Mouse (Mus musculus) olfactory bulb, adult 2 months (tissue): ENCODE results near the gene Itih4.

Source experiments
- CTCF ChIP-seq: fragments of 200-500 bp; IDR thresholded peaks from 2 replicates; pipeline ENCODE4 v1.5.1; 2012; ENCODE audit warnings: low read depth, mild to moderate bottlenecking, low read length, moderate library complexity; ENCODE audit not compliant: insufficient read depth
- POLR2A ChIP-seq: fragments of 200-500 bp; IDR thresholded peaks from 2 replicates; pipeline ENCODE4 v1.6.1; 2012; ENCODE audit warnings: mild to moderate bottlenecking, low read depth, low read length, moderate library complexity; ENCODE audit not compliant: insufficient read depth

DNA sequence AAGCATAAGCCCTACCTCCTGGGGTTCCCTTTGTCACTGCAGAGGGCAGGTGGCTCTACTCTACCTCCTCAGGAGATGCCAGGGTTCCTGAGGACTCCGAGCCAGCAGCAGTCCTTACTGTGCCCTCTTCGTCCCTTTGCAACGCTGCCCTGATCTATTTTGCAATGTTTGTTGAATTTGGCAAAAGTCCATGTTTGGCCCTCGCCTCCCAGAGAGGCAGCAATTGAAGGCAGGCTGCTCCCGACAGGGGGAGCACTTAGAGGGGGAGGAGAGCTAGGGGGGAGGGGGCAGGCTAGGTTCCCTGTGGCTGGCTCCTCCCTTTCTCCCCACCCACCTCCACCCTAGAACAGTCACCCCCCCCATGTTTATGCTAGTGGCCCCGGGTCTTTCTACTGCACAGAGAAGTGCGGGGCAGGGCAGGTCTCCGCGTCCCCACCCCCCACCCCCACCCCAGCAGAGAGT is 2.0 kb downstream of the Itih4 start:
- TF ChIP-seq POLR2A, result no peak
- TF ChIP-seq CTCF, result no peak
